Mouse (Mus musculus) fibroblast of lung, adult 2 months (primary cell): ENCODE measurements around the gene Ifit1bl1.

Source experiments
- DNase-seq: peaks from one replicate; pipeline ENCODE4 v3.0.0-alpha.2; 2011; ENCODE audit warnings: low read depth

The Ifit1bl1 gene

GRCm38 (mm10) chr19:34546211-34546610 lies 55.5 kb downstream of the Ifit1bl1 start:
- no peak for DNase-seq
